Mouse (Mus musculus): ENCODE results near the gene Dbn1.
"Not testable (repeated sequence)": the region's sequence is repeated elsewhere in the genome, so short reads cannot be mapped to it uniquely, and the experiment has no call there.

The Dbn1 gene

GRCm38 (mm10) chr13:55448131-55448530 is 39.8 kb downstream of the Dbn1 start:
- no peak for DNase-seq

- no peak for DNase-seq
These were observed 40.4 kb downstream of the Dbn1 start for GRCm38 (mm10) chr13:55447543-55447943.

- no peak for DNase-seq
These were observed 41.3 kb downstream of the Dbn1 start for GRCm38 (mm10) chr13:55446483-55447105.

GRCm38 (mm10) chr13:55445361-55446091 is 42.4 kb downstream of the Dbn1 start:
- DNase-seq, result no peak

GRCm38 (mm10) chr13:55444937-55445315 is 43.0 kb downstream of the Dbn1 start, which contains the start of gene Grk6:
Gene Grk6 (plus strand): TSS chr13:55445072.
- peak; percentile 100 for DNase-seq

- DNase-seq, result no peak
These were observed 43.5 kb downstream of the Dbn1 start for GRCm38 (mm10) chr13:55444286-55444936.

GRCm38 (mm10) chr13:55443799-55444285 is 44.1 kb downstream of the Dbn1 start:
- DNase-seq, result no peak

GRCm38 (mm10) chr13:55437111-55437629 is 50.7 kb downstream of the Dbn1 start:
- DNase-seq, result not testable (repeated sequence)

- no peak for DNase-seq
These were observed 55.8 kb downstream of the Dbn1 start for GRCm38 (mm10) chr13:55431889-55432685.

- DNase-seq, result no peak
These were observed 57.3 kb downstream of the Dbn1 start for GRCm38 (mm10) chr13:55430566-55430965.

GRCm38 (mm10) chr13:55429226-55429888 is 58.6 kb downstream of the Dbn1 start:
- peak; percentile 72 for DNase-seq

- DNase-seq, result no peak
These were observed 61.3 kb downstream of the Dbn1 start, which contains the start of gene F12 for GRCm38 (mm10) chr13:55426613-55427012. Gene F12 (minus strand): TSS chr13:55426793.
